Mouse (Mus musculus): ENCODE measurements around the gene Nampt. TPM values are rescaled to one million over a fixed set of nuclear protein-coding genes. Genes with fewer than 3 reads are reported as not detected.

Nampt gene
- polyA plus RNA-seq, 1 experiment, result 147 TPM

- Histone ChIP-seq H3K27me3 (ENCODE audit: control insufficient read depth, insufficient read depth, low read length, poor library complexity, severe bottlenecking) (no peaks in the 10 kb centered on the region), H3K9ac (ENCODE audit: low read depth, poor library complexity, severe bottlenecking) (no peak overlapping the region)
- TF ChIP-seq POLR2A (IDR thresholded peaks at IDR 0.05; ENCODE audit: insufficient read depth, low read length) (no peak), CTCF (IDR thresholded peaks at IDR 0.05; ENCODE audit: low read depth, low read length) (no peak), EP300 (IDR thresholded peaks at IDR 0.05; ENCODE audit: insufficient read depth, low read depth, low read length) (no peak)
Observed at GRCm38 (mm10) chr12:32895806-32896205, 76.5 kb downstream of the Nampt start.

GRCm38 (mm10) chr12:32896496-32896895, 77.2 kb downstream of the Nampt start:
- H3K36me3 ChIP-seq (ENCODE audit: control insufficient read depth, insufficient read depth, low read length, poor library complexity, severe bottlenecking), result no peaks in the 10 kb centered on the region
- no peaks in the 10 kb centered on the region for H3K4me1 ChIP-seq (ENCODE audit: control insufficient read depth, insufficient read depth, low read length)
- peaks cover 4% of the 10 kb centered on the region for H3K9me3 ChIP-seq (replicated peaks; ENCODE audit: control insufficient read depth, insufficient read depth, low read length, poor library complexity, severe bottlenecking)
- TF ChIP-seq POLR2A (IDR thresholded peaks at IDR 0.05; ENCODE audit: insufficient read depth, low read length), result no peak
- TF ChIP-seq CTCF (IDR thresholded peaks at IDR 0.05; ENCODE audit: low read depth, low read length), result no peak
- no peak for TF ChIP-seq EP300 (IDR thresholded peaks at IDR 0.05; ENCODE audit: insufficient read depth, low read depth, low read length)
- no peak overlapping the region for H3K4me3 ChIP-seq (ENCODE audit: low read depth, low read length)
- H3K27me3 ChIP-seq (ENCODE audit: control insufficient read depth, insufficient read depth, low read length, poor library complexity, severe bottlenecking), result no peaks in the 10 kb centered on the region
- H3K9ac ChIP-seq (ENCODE audit: low read depth, poor library complexity, severe bottlenecking), result no peak overlapping the region
- no peak overlapping the region for H3K27ac ChIP-seq (ENCODE audit: insufficient read depth, low read length)

More at GRCm38 (mm10) chr12:32895806-32896205, 76.5 kb downstream of the Nampt start:
- no peak overlapping the region for H3K4me3 ChIP-seq (ENCODE audit: low read depth, low read length)
- no peaks in the 10 kb centered on the region for H3K36me3 ChIP-seq (ENCODE audit: control insufficient read depth, insufficient read depth, low read length, poor library complexity, severe bottlenecking)
- H3K9me3 ChIP-seq (replicated peaks; ENCODE audit: control insufficient read depth, insufficient read depth, low read length, poor library complexity, severe bottlenecking), result no peaks in the 10 kb centered on the region
- H3K4me1 ChIP-seq (ENCODE audit: control insufficient read depth, insufficient read depth, low read length), result no peaks in the 10 kb centered on the region
- H3K27ac ChIP-seq (ENCODE audit: insufficient read depth, low read length), result no peak overlapping the region

GRCm38 (mm10) chr12:32897199-32898120, 78.1 kb downstream of the Nampt start:
- Histone ChIP-seq H3K4me1 (ENCODE audit: control insufficient read depth, insufficient read depth, low read length) (no peaks in the 10 kb centered on the region), H3K27ac (ENCODE audit: insufficient read depth, low read length) (no peak overlapping the region), H3K9ac (ENCODE audit: low read depth, poor library complexity, severe bottlenecking) (no peak overlapping the region), H3K27me3 (ENCODE audit: control insufficient read depth, insufficient read depth, low read length, poor library complexity, severe bottlenecking) (no peaks in the 10 kb centered on the region), H3K4me3 (ENCODE audit: low read depth, low read length) (no peak overlapping the region), H3K36me3 (ENCODE audit: control insufficient read depth, insufficient read depth, low read length, poor library complexity, severe bottlenecking) (no peaks in the 10 kb centered on the region), H3K9me3 (replicated peaks; ENCODE audit: control insufficient read depth, insufficient read depth, low read length, poor library complexity, severe bottlenecking) (peaks cover 5% of the 10 kb centered on the region)
- no peak for TF ChIP-seq EP300 (IDR thresholded peaks at IDR 0.05; ENCODE audit: insufficient read depth, low read depth, low read length)
- peak; percentile 96 for TF ChIP-seq CTCF (IDR thresholded peaks at IDR 0.05; ENCODE audit: low read depth, low read length)
- TF ChIP-seq POLR2A (IDR thresholded peaks at IDR 0.05; ENCODE audit: insufficient read depth, low read length), result no peak

- Histone ChIP-seq H3K27ac (ENCODE audit: insufficient read depth, low read length) (no peak overlapping the region), H3K27me3 (ENCODE audit: control insufficient read depth, insufficient read depth, low read length, poor library complexity, severe bottlenecking) (no peaks in the 10 kb centered on the region), H3K9ac (ENCODE audit: low read depth, poor library complexity, severe bottlenecking) (no peak overlapping the region), H3K4me1 (ENCODE audit: control insufficient read depth, insufficient read depth, low read length) (no peaks in the 10 kb centered on the region), H3K9me3 (replicated peaks; ENCODE audit: control insufficient read depth, insufficient read depth, low read length, poor library complexity, severe bottlenecking) (peaks cover 5% of the 10 kb centered on the region), H3K4me3 (ENCODE audit: low read depth, low read length) (no peak overlapping the region), H3K36me3 (ENCODE audit: control insufficient read depth, insufficient read depth, low read length, poor library complexity, severe bottlenecking) (no peaks in the 10 kb centered on the region)
- TF ChIP-seq CTCF (IDR thresholded peaks at IDR 0.05; ENCODE audit: low read depth, low read length), result no peak
- TF ChIP-seq POLR2A (IDR thresholded peaks at IDR 0.05; ENCODE audit: insufficient read depth, low read length), result no peak
- TF ChIP-seq EP300 (IDR thresholded peaks at IDR 0.05; ENCODE audit: insufficient read depth, low read depth, low read length), result no peak
Observed at GRCm38 (mm10) chr12:32901005-32901404, 81.7 kb downstream of the Nampt start.

Other genes starting within 250 kb of the Nampt start
- 73.6 and 79.7 TPM in 2 replicates for gene Sypl, start 134.3 kb downstream of the Nampt start, polyA plus RNA-seq (2011; ENCODE audit: insufficient read depth, insufficient read length, low read depth, missing spikeins)